Mouse (Mus musculus) bone marrow, adult 2 months (tissue): ENCODE data around the gene Mup12. TPM values are rescaled to one million over a fixed set of nuclear protein-coding genes. Genes with fewer than 3 reads are reported as not detected.
"Not testable (repeated sequence)": the region's sequence is repeated elsewhere in the genome, so short reads cannot be mapped to it uniquely, and the experiment has no call there.

ENCODE experiments used
- H3K27ac ChIP-seq: fragments of 200-500 bp; 2 replicates; pipeline ENCODE4 v1.5.1; 2012; ENCODE audit warnings: low read depth, mild to moderate bottlenecking, control low read depth, inconsistent platforms, low read length; ENCODE audit not compliant: control insufficient read depth, poor library complexity, insufficient read depth
- H3K4me1 ChIP-seq: fragments of 200-500 bp; 2 replicates; pipeline ENCODE4 v1.6.1; 2011; ENCODE audit warnings: low read length; ENCODE audit not compliant: control insufficient read depth, insufficient read depth
- H3K4me3 ChIP-seq: fragments of 200-500 bp; replicated peaks from 2 replicates; pipeline ENCODE3; 2011; ENCODE audit warnings: mild to moderate bottlenecking, low read depth, low read length, control low read depth; ENCODE audit not compliant: control insufficient read depth
- WGBS: fragments of 180-500 bp; shearing (Covaris S2); methylation state at CpG from one replicate; pipeline ENCODE4 v1.1.7; 2018; 5-methylcytosine and 5-hydroxymethylcytosine counted together
- polyA plus RNA-seq: library from polyadenylated mRNA; stranded (reverse); fragments of >200 nt; gene quantifications from 2 replicates; pipeline ENCODE4 v1.2.4, GENCODE M21; 2011; ENCODE audit warnings: low replicate concordance; ENCODE audit not compliant: missing spikeins, insufficient read depth, insufficient read length

Gene Mup12
- not detected in 2 replicates for polyA plus RNA-seq

GRCm38 (mm10) chr4:60741226-60741625 lies at the start of gene Mup12:
Gene Mup12, minus strand, starts transcription at chr4:60741326.
- H3K4me1 ChIP-seq, H3K4me3 ChIP-seq, H3K27ac ChIP-seq: not testable (repeated sequence)
- 83% methylated on average over 3 of the region's 4 CpGs for WGBS

Other genes starting within 250 kb of the Mup12 start
- gene Mup1, start 239.4 kb downstream of the Mup12 start, polyA plus RNA-seq = 11.0 and 46.6 TPM in 2 replicates
- 3.8 TPM in 1 of 2 replicates, not detected in the other for gene Mup10, start 159.1 kb downstream of the Mup12 start, polyA plus RNA-seq
- 15.2 and 82.9 TPM in 2 replicates for gene Mup11, start 78.9 kb downstream of the Mup12 start, polyA plus RNA-seq
- gene Mup22, start 80.1 kb upstream of the Mup12 start, polyA plus RNA-seq = 49.8 and 294 TPM in 2 replicates